Mouse (Mus musculus): ENCODE results near the gene Padi1.

DNA sequence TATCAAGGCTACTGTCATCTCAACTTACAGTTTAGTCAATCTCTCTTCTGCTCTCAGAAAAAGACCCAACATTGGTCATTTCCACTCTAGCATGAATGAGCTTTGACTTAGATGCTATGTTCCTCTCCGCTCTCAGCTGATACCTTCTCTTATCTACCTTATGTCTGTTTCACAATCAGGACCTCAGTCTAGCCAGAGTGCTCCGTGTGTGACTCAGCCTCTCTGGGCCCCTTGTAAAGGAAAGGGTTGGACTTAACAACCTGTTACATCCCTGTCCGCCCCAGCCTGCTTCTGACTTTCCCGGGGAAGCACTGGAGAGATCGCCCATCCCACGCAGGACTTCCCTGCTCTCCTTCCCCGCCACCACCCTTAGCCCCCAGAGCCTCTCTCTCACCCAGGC is 53.0 kb downstream of the Padi1 start:
- TF ChIP-seq CTCF (IDR thresholded peaks at IDR 0.05; ENCODE audit: extremely low read depth, insufficient read depth, insufficient read length, insufficient replicate concordance) = no peak
- no peak for TF ChIP-seq POLR2A (IDR thresholded peaks at IDR 0.05; ENCODE audit: low read depth, low read length)

Data from spleen, adult 2 months (tissue).